Mouse (Mus musculus) 416B (cell line): ENCODE data around the gene Dctn3.
"Not testable (repeated sequence)": the region's sequence is repeated elsewhere in the genome, so short reads cannot be mapped to it uniquely, and the experiment has no call there.

Source experiments
- DNase-seq: peaks from one replicate; pipeline ENCODE4 v3.0.0; 2011; ENCODE audit warnings: low read depth

The Dctn3 gene

DNA sequence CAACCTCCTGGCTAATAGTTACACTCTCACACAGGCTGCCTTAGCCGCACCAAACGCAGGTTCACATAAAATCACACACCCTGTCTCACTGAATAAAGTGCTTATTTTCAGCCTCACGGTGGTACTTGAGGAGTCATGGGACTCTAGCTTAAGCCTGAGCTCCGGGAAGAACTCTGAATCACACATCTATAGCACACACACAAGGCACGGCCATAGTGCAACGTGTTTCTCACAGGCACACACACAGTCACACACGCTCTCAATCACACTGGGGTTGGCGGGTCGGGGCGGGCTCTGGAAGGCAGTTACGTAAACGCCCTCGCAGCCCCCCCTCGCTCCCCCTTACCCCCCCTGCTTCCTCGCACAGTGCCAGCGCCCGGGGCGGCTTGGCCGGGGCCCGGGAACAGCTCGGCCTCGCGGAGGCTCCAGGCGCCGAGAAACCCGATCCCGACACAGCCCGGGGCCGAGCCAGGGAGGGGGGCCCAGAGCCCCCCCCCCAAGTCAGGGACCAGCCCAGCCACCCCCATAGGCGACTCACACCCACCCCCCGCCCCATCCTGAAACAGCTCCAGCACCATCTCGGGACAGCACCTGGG is 24.5 kb downstream of the Dctn3 start:
- not testable (repeated sequence) for DNase-seq

DNA sequence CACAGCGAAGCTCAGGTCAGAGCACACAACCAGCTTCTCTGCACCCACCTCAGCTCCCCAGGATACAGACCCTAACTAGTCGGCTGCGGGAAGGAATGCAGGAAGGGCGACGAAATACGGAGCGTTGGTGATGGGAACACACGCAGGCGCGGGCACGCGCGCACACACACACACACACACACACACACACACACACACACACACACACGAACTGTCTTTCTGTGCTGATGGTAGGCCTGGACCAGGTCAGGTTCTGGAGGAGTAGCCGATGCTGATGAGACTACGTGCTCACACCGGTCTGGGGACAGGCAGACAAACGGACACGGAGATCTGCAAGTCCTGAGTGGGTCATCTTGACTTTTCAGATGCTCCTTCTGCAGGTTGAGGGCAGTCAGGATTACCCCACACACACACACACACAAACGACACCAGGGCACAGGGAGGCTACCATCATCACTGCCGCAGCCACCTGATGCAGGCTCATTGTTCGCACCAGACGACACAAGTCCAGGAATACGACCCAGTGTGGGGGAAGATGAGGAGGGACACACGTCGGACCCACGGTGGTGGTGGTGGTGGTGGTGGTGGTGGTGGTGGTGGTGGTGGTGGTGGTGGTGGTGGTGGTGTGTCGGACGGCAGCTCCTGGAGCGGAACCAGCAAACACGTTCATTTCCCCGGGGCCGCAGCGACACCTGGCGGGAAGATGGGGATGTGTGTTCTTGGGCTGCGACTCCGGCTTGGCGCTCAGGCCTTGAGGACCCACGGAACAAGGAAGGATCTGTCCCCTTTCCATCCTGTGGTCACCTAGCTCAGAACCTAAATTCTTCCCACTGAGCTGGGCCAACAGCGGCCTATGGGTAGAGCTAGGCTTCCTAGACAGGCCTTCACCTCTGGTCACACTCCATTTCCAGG is 25.8 kb downstream of the Dctn3 start, which contains the start of gene Cntfr:
TSS of gene Cntfr (minus strand) at position 160 of the 912 bp plus-strand sequence.
- peak; percentile 40 for DNase-seq

DNA sequence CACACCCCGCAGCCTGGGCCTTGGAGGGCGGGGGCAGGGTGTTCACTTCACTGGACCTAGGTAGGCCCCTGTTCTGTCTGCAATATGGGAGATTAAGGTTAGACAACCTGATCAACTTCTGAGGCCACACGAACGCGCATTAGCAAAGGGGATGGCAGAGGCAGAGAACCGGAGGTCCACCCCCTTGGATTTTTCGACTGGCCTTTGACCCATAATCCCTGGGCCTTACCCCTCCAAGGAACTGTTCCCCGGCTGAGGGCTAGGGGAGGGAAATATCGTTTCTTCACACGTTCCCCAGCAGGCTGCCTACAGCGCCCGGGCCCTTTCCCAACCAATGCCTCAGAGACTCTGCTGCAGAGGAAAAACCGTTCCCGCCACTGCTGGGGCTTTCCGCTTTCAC is 26.5 kb downstream of the Dctn3 start:
- DNase-seq = not testable (repeated sequence)

DNA sequence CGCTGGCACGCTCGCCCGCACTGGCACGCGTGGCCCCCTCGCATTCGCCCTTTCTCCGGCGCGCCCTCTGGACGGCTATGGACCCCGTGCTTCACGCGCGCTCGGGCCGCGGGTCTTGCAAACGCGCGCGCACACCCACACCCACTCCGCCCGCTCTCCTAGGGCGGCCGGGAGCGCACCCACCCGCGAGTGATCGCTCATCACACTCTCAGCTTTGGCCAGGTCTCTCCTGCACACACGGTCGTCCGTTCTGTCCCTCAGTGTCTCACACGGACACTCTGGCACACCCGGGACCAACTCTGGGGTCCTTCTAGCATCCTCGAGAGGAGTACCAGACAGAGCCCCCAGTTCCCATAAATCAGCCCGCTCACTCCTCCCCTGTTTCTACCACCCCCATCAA is 27.2 kb downstream of the Dctn3 start:
- not testable (repeated sequence) for DNase-seq

DNA sequence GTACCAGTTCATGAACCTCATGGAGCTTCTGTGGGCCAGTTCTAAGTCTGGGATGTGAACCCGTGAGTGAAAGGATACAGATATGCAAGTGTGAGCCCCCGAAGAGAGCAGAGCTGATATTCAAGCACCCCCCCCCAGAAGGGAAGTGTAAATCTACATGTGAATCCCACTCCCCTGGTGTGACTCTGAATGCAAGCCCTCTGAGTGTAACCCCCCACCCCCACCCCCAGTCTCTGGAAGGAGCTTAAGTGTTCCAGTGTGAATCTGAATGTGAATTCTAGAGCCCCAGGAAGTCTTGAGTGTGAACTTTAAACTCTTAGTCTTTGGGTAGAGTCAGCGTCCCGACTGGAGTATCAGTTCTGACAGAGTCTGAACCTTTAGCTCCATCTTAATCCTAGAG is 29.5 kb downstream of the Dctn3 start:
- not testable (repeated sequence) for DNase-seq

DNA sequence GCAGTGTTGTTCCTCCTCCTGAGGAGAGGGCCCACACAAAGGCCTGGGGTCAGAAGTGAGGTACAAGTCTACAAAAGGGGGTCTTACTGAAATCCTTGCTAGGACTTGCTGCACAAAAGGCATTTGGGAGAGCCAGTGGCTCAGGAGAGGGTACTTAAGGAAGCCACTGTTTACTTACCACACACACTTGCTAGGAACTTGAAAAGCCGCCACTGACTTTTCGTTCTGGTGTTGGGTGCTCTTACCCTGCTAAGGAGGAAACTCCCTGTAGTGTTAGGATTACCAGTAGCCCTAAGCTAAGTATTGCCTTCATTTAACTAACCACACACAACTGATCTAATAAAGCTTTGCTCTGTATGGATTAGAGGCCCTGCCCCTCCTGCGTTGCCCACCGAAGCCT is 33.0 kb downstream of the Dctn3 start:
- DNase-seq = not testable (repeated sequence)

DNA sequence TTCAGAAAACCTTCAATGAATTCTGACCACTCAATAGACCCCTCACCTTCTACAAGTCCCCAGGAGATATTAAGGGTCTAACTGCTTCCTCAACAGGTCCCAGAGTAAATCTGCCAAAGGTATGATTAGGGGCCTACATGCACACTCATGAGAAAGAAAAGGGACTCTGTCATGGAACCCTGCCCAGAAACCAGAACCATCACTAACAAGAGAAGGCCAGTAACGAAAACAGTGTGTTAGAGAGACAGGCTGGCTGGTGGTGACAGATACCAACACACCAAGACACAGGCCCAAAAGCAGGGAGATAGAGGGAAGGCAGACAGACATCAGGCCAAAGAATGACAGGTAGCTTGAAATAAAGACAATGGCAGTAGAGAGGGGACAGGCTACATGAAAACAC is 34.4 kb downstream of the Dctn3 start:
- DNase-seq = not testable (repeated sequence)

DNA sequence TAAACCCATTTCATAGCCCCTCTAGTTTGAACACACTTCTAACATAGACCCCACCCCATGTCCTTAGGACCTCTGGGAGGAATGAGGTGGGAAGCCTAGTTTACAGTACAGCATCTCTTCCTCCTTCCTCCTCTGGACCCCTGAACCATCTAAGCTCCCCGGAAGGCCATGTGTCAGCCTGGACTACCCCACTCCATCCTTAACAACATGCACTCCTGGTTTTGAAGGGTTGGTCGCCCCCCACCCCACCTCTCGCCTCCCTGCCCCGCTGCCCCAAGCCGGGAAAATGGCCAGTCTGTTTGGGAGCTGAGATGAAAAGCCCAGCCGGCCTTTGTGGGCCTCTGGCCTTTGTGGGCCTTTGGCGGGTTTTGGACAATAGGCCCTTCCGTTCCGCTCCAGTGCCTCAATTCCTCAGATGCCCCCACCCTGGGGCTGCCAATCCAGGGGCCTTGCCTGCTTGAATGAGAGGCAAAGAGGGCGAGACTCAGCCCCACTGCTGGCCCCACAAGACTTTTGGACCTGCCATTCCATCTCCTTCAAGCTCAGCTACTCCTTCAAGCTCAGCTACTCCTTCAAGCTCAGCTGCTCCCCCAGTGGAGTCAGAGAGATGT is 37.0 kb downstream of the Dctn3 start:
- not testable (repeated sequence) for DNase-seq

DNA sequence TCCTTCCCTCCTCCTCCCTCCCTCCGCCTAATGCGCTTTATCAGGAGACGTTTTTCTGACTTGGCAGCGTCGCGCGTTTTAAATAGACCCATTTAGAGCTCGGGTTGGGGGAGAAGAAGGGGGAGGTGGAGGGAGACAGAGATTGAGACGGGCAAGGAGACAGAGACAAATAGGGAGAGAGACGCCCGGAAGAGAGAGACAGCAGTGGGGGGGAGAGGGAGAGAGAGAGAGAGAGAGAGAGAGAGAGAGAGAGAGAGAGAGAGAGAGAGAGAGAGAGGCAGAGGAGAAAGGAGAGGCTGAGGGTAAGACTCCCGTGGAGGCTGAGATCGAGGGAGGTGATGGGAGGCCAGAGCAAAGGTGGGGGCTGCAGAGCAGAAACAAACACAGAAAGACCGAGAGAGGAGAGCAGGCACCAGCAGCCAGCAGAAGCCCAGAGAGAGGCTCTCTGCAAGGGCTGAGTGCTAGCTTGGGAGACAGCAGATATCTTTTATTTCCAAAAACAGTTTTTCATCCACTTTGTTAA is 38.0 kb downstream of the Dctn3 start:
- DNase-seq = not testable (repeated sequence)

DNA sequence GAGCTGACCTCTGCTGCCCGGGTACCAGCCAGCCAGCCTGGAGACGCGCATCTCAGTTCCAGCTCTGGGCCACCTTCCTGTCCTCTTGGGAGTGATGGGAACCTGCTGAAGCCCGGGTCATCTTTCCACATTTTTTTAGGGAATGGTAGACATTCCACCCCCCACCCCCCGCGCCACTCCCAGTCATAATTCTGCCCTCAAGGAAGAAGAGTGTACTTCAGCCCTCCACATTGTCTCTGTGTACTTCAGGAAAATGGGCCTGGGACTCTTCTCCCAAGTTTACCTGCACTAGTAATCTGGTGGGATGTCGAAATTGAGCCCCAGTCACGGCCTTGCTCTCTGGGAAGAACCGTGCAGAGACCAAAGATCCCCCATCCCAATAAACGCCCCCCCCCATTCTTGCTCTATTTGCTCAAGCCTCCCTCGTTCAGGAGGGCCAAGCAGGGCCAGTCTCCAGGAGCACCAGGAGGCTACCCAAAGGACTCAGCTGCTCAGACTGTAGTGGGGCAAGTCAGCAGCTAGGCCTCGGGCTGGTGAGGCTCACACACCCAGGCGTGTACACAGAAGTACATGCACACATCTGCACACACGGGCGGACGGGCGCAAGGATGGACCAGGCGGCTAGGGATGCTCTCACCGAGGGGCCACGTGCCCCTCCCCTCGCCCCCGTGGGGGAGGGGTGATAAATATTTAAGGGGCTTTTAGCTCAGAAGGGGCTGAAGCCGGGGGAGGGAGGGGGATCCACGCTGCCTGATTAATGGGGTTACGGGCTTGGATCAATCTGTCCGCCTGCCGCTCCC is 38.6 kb downstream of the Dctn3 start:
- not testable (repeated sequence) for DNase-seq

DNA sequence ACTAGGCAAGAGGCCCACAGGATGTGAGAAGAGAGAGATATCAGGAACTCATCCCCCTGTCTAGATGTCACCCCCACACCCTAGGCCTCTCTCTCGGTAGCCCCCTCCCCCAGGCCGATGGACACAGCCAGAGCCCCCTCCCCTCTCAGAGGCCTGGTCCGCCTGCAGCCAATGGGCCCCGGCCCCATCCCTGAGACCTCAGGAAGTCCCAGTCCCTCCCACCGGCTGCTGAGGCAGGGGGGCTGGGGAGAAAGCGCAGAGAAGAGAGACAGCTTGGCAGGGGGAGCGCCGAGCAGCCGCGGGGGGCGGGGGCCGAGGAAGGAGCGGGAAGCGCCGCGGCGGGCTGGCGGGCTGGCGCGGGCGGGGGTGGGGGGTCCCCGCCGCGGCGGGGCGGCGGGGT is 39.7 kb downstream of the Dctn3 start:
- not testable (repeated sequence) for DNase-seq

DNA sequence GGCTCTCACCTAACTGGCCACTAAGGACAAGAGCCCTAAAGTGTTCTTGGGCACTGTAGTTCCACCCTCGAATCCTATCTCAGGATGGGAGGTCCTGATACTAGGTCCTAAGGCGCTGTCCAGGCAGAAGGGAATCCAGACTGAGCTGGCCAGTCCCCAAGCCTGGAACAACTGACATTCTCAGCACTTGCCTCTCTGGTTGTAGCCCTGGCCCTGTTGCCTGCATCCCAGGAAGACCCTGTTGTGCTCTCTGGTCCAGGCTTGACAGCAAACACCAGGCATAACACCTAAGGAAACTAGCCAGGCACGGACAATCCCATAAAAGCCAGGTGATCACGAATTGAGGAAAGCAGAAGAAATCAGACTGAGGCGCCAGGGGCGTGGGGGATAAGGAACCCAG is 40.2 kb downstream of the Dctn3 start:
- no peak for DNase-seq

DNA sequence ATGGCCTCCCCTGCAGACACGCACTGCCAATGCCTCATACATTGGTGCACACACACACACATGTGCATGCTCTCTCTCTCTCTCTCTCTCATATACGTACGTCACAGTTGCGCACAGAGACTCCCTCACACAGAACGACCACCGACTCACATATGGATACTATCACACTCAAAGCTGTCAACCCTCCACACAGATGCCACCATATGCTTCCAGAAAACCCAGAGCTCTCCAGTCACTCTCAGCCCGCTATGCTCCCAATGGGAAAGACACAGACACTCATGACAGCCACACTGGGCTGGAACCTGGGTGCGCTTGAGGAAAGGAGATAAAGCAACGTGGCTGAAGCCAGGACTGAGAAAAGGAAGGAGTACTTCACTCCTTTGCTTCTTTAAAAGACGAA is 41.0 kb downstream of the Dctn3 start:
- no peak for DNase-seq

DNA sequence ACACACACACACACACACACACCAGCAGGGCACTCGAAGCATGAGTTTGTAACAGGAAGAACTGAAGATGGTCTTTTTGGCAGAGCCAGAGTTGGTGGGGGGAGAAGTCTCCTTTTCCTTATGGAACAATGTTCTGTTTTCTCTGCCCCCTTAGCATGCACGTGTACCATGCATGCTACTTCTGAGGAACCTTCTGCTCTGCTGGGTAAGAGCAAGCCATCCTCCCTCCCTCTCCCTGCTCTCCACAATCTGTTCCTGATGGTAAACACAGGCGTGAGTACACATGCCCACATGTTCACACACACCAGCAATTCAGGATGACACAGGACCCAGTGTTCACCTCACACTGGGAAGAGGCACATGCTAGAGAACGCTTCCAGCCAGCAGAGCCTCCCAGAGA is 41.8 kb downstream of the Dctn3 start:
- DNase-seq = no peak

DNA sequence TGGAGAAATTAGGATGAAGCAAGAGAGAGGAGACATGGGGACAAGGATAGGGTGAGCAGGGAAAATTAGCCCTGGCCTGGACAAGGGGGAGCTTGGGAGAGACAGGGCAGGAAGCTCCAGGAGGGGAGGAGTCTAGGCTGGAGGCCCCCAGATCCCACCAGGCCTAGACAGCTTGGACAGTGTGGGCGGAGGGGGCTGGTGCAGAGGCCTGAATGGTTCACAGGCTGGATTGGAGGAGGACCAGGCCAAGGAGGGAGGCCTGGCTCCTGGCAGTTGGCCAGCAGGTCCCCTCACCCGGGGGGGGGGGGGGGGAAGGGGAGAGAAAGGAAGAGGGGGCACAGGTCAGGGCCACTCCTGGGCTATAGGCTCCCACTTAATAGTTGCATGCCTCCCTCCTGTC is 43.7 kb downstream of the Dctn3 start:
- DNase-seq = no peak

DNA sequence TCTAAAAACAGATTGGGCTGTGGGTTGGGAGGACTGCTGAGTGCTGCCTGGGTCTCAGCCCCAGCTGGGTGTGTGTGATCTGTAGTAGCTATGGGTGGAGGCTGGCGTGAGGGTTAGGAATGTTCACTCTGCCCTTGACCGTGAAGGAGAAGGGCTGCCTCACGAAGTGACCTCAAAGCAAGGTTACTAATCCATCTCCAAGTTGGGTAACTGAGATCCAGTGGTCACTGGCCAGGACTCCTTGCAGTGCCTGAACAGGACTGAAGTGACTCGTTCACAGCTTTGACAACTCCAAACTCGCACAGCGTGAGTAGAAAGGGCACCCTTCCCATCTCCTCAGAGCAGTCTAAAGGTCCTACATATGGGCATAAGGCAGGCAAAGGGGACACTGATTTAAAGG is 44.1 kb downstream of the Dctn3 start:
- DNase-seq = no peak

DNA sequence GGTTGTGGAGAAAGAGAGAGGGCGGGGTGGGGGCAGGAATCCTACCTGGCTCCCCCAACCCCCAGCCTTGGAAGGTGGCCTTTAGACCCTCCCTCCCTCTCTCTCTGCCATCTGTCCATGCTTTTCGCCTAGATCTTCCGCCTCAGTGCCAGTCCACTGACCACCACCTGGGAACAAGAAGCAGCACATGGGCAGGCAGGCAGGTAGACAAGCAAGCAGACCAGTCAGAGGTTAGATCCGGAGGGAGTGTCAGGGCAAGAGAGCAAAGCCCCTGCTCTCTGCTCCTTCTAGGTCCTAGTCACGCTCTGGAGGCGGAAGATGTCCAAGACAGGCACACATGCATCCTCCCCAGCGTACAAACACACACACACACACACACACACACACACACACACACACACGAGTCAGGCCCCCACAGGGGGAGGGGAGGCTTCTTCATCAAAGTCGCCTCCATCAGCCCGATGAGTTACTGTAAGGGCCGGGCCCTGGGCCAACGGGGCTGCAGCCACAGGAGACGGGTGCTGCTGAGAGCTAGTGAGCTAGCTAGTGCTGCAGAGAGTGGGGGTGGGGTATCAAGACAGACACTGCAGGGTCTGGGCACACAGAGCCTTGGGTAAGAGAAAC is 45.9 kb downstream of the Dctn3 start:
- DNase-seq = no peak

DNA sequence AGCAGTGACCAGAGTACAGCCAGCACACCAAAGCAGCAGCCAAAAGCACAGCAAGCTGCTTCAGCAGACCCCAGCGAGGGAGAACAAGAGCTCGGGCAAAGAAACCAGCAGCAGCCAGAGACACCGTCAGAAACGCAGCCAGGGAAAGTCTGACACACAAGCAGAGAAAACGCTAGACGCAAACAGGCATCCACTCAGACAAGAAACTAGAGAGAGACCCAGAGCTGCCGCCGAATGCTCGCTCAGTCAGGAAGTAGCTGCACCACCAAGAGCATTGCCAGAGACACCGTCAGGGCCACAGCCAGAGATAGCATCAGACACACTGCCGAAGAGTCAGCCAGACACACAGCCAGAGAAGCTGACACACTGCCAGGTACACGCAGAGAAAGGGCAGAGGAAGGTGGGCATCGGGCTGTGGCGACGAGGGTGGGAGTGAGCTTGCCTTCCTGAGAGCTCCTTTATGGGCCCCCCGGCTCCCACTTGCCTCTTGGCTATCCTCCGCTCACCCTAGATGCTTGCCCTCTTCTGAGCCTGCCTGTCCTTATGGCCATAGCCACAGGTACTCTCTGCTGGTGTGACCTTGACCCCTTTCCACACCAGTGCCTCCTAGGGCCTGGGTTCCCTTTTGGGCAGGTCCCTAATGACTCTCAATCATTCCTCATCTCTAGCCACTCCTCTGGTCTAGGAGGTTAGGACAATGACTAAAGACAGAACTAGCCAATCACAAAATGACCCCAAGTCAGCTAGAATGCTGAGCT is 46.5 kb downstream of the Dctn3 start:
- no peak for DNase-seq

DNA sequence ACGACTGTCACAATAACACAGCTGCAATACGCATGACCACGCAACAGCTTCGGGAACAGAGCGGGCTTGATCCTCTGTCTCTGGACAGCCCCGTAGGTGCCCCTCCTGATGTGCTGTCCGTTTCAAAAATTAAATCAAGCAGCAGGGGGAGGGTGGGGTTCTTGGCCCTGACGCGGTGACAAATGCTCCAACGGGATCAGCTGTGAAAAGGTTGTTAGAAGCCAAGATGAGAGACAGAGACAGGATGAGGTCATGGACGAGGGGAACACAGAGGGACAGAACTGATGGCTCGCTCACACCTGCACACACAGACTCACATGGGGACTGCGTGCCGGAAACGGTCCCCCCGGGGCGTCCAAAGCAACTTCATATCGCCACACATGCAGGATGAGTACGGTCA is 49.8 kb downstream of the Dctn3 start:
- no peak for DNase-seq

DNA sequence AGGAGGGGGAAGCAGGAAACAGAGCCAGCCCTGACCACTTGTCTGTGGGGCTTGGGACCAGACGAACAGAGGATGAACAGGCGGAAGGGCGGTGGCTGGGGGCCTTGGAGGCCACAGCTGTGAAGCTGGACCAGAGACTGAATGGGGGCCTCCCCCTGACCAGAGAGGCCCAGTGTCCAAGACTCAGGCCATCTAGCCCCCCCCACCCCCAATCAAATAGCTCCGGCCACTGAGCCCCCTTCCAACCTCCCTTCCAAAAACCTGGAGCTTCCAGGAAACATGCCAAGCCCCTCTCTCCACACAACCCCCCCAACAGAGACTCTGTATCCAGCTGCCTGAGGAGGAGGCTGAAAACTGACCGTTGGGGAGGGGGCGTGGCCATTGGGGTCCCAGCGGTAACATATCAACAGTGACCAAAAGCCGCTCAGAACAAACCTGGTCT is 50.4 kb downstream of the Dctn3 start:
- DNase-seq = no peak
